9 mouse cellular contexts compared by ENCODE assay signal in the genomic region with DNA sequence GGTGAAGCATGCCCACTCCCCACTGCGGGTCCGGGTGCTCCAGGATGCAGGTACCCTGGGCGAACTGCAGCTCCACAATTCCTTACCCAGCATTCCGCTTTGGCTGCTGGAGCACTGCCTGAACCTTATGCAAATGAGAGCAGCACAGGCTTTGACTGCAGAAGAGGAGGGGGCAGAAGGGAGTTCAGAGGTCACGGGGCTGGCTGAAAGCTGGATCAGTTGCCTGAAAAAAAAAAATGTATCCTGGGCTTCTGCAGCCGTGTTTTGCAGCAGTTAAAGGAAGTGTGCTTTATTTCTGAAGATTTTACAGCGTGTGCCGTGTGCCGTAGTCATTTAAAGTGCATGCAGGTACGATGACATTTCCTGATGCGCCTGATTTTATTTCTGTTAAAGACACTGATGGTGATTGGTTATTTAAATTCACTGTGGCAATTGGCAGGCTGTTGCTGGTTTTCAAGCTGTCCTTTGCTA.
A peak's percentile ranks its signal among the peaks of the same experiment; 100 is the strongest.
DNase-seq lines count a peak whose midpoint lies in the region; ATAC-seq and TF ChIP-seq lines count a peak whose summit lies in the region.
"Had no signal": no experiment of that assay in that cellular context is flagged by ENCODE, and none has a peak within 500 bp of the region (broad histone marks: within the 10 kb centered on the region; RNA-seq: fewer than 3 reads in every experiment).

No protein-coding gene starts in this region.

- TF ChIP-seq POLR2A in embryonic fibroblast, embryonic 13.5 days (IDR thresholded peaks at IDR 0.05; ENCODE audit: low read depth, low read length) = no peak

- H3K36me3 ChIP-seq in hindbrain, embryonic 11.5 days (ENCODE audit: control insufficient read depth, insufficient read depth, low read length) = no peaks in the 10 kb centered on the region
- no peaks in the 10 kb centered on the region for H3K36me3 ChIP-seq in lung, embryonic 16.5 days (ENCODE audit: control insufficient read depth, insufficient read depth, low read length)

- H3K4me3 ChIP-seq in embryonic fibroblast, embryonic 13.5 days (ENCODE audit: insufficient read depth, low read length) = peak overlapping the region; percentile 22
- H3K4me3 ChIP-seq in hindbrain, embryonic 11.5 days (ENCODE audit: low read depth, low read length) = peak overlapping the region; percentile 40
- H3K4me3 ChIP-seq in lung, embryonic 16.5 days (ENCODE audit: low read length) = peak overlapping the region; percentile 52

- WGBS in hindbrain, embryonic 11.5 days = 1% methylated on average over 11 of the region's 11 CpGs
- 1% methylated on average over 11 of the region's 11 CpGs for WGBS in lung, embryonic 16.5 days

- no peaks in the 10 kb centered on the region; the same call in 1 of the 2 replicates for H3K4me1 ChIP-seq in embryonic fibroblast, embryonic 13.5 days (ENCODE audit: control insufficient read depth, insufficient read depth, low read length)
- no peaks in the 10 kb centered on the region for H3K4me1 ChIP-seq in hindbrain, embryonic 11.5 days (replicated peaks; ENCODE audit: control insufficient read depth, insufficient read depth, low read length)
- no peaks in the 10 kb centered on the region for H3K4me1 ChIP-seq in lung, embryonic 16.5 days (replicated peaks; ENCODE audit: control insufficient read depth, insufficient read depth, low read length)

- peak overlapping the region; percentile 46 for H3K4me2 ChIP-seq in hindbrain, embryonic 11.5 days (replicated peaks; ENCODE audit: low read depth, low read length)
- peak overlapping the region; percentile 83 for H3K4me2 ChIP-seq in lung, embryonic 16.5 days (ENCODE audit: low read depth, low read length)

- H3K9me3 ChIP-seq in hindbrain, embryonic 11.5 days (ENCODE audit: control insufficient read depth, low read length) = no peaks in the 10 kb centered on the region
- no peaks in the 10 kb centered on the region for H3K9me3 ChIP-seq in lung, embryonic 16.5 days (ENCODE audit: control insufficient read depth, low read length)

- no peak for TF ChIP-seq CTCF in embryonic fibroblast, embryonic 13.5 days (IDR thresholded peaks at IDR 0.05; ENCODE audit: borderline replicate concordance, insufficient read depth, low read length)

- peak; percentile 94 for ATAC-seq in hindbrain, embryonic 11.5 days (ENCODE audit: low FRiP score)
- ATAC-seq in lung, embryonic 16.5 days (ENCODE audit: low read depth) = peak; percentile 66
- ATAC-seq: Patski had no signal

- H3K27ac ChIP-seq in embryonic fibroblast, embryonic 13.5 days (ENCODE audit: insufficient read depth, low read length) = no peak overlapping the region
- H3K27ac ChIP-seq in hindbrain, embryonic 11.5 days (ENCODE audit: low read depth, low read length) = peak overlapping the region; percentile 77
- no peak overlapping the region for H3K27ac ChIP-seq in lung, embryonic 16.5 days (ENCODE audit: low read length)

- peak; percentile 43 for DNase-seq in ovary, adult 18-20 months (ENCODE audit: low spot score)
- DNase-seq in ovary, postnatal 10 days (ENCODE audit: low spot score) = no peak
- DNase-seq in hindbrain, embryonic 11.5 days (ENCODE audit: low spot score) = peak; percentile 84
- peak; percentile 68 to 75 for DNase-seq in layer of hippocampus, postnatal 14 days (ENCODE audit: low spot score in 2 of 2)
- peak; percentile 84 to 92 for DNase-seq in right cerebral cortex, postnatal 10 days (ENCODE audit: low spot score in 2 of 2)
- DNase-seq in natural killer cell, adult 2 months (ENCODE audit: low spot score in 2 of 2) = no peak

- no peaks in the 10 kb centered on the region for H3K27me3 ChIP-seq in hindbrain, embryonic 11.5 days (ENCODE audit: control insufficient read depth, insufficient read depth, low read length)
- H3K27me3 ChIP-seq in lung, embryonic 16.5 days (ENCODE audit: control insufficient read depth, insufficient read depth, low read depth, low read length) = no peaks in the 10 kb centered on the region
- H3K27me3 ChIP-seq: Patski had no signal

- peak overlapping the region; percentile 44 for H3K9ac ChIP-seq in hindbrain, embryonic 11.5 days (ENCODE audit: low read depth, low read length)
- peak overlapping the region; percentile 50 for H3K9ac ChIP-seq in lung, embryonic 16.5 days (ENCODE audit: low read length)

Comparison
In these comparisons a context has a peak if more than half of its experiments do, and no peak if none do; other contexts are left out.
1. DNase-seq: peak in ovary, adult 18-20 months (single experiment), hindbrain, embryonic 11.5 days (single experiment), layer of hippocampus, postnatal 14 days (2 of 2) and right cerebral cortex, postnatal 10 days (2 of 2); none in ovary, postnatal 10 days (single experiment) and natural killer cell, adult 2 months (0 of 2).
2. Peak in every context shown above with its lines, with median percentiles within 50 percentile points of each other: H3K4me3 ChIP-seq.